Mouse (Mus musculus) urinary bladder, postnatal 25 days (tissue): ENCODE results near the gene Tuba1a.

Source experiments
- DNase-seq: peaks from one replicate; pipeline ENCODE4 v3.0.0; 2022; ENCODE audit warnings: low spot score

Gene Tuba1a

DNA sequence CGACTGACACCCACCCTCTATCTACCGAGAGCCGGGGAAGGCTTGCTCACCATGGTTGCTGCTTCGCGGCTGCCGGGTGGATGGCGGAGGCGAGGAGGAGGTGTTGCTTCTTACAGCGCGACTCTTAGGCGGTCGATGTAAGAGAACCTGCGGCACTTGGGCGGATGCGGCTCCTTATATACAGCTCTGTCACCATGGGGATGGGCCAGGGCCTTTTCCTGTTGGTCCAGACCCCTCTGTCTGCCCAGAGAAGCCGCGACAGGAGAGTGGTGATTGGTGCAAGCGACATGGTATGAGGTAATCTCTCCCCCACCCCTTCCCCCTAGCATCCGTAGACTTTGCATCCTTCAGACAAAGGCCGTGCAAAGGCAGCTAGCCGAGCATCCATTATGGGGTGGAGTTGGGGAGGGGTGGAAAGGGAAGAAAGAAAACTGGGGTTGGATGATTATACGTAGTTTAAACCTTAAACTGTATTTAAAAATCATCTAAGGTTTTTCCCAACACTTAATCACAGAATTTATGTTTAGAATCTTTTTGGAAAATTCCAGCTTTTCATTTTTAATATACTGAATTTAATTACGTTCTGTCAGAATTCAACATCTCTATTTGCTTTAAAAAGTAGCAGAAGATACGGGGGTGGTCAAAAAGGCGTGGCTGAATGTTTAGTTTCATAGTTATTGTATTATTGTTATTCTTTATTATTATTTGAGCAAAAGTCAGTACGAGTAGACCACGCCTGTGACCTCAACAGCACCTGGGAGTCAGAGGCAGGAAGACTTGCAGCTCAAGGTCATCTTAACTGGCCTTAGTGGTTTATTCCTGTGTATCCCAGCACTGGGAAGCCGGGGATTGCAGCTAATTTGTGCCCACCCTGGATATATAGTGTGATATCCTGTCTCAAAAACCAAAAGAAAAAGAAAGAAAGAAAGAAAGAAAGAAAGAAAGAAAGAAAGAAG, at the start of gene Tuba1a, which contains the start of gene Gm49450:
Tuba1a (minus strand) TSS at position 303 of the 956 bp plus-strand sequence.
Gm49450 (minus strand) TSS at position 151 of the 956 bp plus-strand sequence.
- peak; percentile 72 for DNase-seq

DNA sequence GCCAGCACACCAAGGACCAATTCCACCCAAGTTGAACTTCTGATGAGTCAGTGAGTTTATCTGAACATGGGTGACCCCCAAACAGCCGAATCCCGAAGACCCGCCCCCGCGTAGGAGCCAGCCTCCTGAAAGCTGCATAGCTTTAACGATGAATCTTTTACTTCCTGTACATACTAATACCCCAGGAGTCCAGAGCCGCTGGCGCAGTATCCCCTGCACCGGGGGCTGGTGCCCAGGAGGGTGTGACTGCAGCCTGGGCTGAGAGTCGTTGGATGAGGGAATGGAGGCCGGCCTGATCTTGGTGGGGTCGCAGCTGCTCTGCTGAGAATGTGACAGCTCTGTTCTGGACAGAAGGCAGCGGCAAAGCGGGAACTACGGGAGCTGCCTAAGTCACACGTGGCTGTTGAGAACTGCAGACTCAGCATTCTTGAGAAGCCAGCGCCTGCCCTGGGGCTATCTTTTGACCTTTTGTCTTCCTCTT, 48.0 kb upstream of the Tuba1a start:
- no peak for DNase-seq

DNA sequence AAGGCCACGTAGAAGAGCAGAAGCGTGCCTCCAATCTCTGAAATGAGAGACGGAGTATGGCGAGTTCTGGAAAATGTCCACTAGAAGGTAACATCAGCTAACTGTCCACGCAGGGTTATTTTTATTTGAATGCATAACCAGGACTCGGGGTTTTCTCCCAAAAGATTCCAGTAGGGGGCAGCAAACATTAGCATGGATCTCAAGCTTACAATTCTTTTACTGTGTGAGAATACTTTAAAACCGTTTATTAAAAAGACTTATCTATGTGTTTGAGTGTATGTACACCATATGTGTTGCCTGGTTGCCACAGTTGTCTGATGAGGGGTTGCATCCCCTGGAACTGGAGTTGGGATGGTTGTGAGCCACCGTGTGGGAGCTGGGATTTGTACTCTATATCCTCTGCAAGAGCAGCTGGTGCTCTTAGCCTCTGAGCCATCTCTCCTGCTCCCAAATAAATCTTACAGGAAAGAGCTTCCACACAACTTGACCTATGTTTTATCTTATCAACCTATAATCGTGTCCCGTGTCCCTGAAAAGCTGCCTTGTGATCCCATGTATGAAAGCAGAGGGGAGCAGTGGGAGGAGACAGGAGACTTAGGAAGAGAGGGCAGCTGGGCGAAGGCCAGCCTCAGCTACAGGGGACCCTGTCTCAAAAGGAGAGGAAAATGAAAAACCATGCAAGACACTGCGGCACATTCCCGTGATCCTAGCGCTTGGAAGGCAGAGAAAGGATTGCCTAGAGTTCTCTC, 47.2 kb upstream of the Tuba1a start:
- no peak for DNase-seq

DNA sequence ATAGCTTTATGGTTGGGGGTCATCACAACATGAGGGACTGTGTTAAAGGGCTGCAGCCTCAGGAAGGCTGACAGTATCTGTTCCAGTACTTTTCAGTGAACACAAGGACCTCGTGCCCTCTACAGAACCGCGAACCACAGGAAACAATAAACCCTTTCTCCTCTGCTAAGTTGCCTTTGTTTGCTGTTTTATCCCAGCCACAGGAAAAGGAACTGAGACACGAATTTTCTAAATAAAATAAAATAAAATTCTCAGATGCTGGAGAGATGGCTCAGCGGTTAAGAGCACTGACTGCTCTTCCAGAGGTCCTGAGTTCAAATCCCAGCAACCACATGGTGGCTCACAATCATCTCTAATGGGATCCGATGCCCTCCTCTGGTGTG, 45.3 kb upstream of the Tuba1a start:
- no peak for DNase-seq

DNA sequence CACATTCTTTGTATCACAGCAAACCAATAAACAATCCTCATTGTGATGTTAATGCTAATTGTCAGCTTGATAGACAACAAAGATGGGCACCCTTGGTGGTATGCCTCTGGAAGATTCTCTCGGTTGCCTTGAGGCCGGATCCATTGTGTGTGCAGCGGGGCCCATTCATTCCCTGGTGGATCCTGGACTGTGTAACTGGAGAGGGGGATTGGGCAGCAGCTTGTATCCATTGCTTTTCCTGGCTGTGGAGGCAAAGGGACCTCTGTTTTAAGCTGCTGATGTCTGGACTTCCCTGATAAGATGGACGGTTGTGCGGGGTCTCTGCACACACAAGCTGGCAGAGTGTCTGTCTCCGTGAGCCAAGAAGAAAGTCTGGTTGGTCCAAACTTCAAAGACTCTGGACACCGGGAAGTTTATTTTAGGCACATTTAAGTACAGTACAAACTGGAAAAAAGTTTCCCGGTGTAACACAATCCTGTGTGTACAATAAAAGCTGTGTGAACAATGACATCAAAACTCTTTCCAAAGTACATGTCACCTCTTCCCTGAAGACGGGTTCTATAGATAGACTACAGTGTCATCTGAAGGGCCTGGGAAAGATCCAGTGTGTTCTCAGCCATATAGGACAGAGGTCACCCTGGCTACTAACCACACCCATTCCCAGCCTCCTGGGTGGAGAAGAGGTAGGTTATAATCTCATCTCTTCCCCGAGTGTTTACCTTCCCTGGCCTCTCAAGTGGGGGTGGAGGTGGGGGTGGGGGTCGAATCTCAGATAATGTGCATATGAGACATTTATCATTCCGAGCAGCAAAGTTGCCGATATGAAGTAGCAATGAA, 44.7 kb upstream of the Tuba1a start:
- DNase-seq = no peak

DNA sequence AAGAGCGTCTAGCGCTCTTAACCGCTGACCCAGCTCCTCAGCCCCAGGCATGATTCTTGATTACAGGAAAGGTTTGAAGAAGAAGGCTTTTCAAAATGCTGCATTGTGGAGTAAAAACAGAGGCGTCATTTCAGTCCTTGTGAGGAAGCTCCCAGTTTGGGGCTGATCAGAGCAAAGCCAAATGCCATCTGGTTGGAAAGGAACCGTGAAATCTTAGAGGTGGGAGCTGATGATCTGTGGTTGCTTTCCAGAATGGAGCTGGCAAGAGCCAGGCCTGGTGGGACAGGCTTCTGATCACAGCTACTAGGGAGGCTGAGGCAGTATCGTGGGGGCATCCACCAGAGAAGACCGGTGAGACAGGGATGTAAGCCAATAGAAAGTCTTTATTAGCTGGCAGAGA, 43.3 kb upstream of the Tuba1a start:
- no peak for DNase-seq

DNA sequence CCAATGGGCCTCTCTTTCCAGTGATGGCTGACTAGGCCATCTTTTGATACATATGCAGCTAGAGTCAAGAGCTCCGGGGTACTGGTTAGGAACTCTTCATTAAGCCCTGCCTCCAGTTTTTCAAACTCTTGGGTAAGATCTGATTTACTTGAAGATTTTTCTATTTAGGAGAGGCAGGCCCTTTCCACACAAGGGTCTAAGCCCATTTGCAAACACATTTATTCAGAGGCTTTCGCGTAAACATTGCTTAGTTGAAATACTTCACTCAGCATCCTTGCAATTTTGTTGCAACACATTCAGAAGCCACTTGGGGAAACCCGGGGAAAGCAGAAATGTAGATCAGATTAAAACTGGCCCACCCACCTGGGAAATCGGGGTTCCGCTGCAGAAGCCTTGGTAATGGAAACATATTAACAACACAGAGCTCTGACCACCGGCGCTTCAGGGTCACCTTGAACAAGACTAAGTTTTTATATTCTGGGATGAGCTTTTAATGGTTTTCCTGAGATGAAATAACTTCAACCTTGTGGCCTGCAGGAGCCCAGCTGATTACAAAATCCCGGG, 41.5 kb upstream of the Tuba1a start:
- no peak for DNase-seq

DNA sequence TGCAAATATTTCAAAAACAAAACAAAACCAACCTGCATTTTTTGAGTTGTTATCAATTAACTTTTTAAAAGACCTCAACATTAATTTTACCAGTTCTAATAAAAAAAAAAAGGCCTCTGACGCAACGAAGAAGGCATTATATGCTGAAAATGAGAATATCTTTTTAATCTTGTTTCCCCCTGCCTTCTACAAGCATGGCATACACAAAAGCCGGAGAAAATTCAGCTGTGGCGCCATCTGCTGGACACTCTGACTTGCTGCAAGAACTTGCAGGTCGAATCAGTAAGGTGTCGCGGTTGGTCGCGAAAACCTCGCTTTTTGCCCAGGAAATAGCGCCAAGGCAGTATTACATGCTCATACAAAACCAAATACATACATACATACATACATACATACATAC, 40.4 kb upstream of the Tuba1a start:
- peak; percentile 81 for DNase-seq

DNA sequence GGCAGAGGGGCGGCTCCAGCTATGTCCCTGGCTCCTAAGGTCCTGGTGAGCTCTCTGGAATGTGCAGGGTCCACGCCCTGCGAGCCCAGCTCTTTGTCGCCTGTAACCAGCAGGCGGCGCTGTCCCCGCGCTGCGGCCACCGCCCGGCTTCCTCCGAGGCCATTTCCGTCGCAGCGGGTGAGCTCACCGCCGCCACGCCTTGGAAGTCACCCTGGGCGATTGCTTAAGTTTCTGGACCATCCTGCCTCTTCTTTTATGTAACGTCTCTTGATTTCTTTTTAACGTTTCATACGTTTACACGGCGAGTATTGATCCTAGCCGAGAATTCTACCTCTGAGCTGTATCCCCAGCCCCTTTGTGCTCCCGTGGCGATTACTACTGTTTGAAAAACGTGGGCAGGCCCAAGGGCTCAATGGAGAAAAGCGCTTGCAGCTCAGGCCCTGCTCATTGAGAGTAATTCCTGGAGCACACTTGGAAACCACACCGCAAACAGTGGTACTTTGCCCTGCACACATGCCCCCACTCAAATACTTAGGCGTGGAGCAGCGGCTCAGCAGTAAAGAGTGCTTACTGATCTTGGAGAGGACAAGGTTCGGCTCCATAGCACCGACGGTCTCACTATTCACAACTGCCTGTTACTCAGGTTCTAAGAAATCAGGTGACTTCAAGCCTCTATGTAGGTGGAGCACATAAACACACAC, 39.7 kb upstream of the Tuba1a start:
- DNase-seq = peak; percentile 98

DNA sequence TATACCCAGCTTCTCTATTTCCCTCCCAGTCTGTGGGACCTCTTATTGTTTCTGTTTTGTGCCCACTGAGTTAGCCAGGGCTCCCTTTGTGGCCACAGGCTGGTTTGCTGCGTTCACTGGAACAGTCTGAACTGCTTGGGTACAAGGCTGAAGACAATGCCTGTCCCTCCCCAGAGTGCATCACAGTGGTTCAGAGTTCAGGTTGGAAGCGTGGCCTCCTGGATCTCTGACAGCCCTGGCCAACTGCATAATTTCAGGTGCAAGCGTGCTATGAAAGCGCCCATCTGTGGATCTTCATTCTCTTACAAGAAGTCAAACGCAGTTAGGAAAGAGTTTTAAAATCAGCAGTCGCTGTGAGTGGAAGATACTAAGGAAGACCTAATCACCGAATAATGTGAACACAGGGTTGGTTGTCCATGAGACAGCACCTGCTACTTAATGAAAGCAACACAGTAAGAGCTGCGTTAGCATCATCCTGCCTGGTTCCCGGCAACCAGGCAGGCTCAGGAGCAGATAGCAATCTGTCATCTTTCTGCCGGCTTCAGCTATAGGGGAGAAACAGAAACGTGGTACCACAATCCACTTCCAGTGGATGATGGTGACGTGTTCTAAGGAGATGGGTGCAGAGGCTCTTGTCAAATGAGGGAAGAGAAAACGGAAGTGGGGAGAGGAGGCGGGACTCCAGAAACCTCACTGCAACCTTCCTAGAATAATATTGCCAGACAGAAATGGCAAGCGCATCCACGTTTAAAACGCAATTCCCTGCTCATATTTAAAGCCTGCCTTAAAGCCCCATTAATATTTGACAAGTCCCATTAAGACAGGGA, 38.8 kb upstream of the Tuba1a start:
- DNase-seq = no peak

DNA sequence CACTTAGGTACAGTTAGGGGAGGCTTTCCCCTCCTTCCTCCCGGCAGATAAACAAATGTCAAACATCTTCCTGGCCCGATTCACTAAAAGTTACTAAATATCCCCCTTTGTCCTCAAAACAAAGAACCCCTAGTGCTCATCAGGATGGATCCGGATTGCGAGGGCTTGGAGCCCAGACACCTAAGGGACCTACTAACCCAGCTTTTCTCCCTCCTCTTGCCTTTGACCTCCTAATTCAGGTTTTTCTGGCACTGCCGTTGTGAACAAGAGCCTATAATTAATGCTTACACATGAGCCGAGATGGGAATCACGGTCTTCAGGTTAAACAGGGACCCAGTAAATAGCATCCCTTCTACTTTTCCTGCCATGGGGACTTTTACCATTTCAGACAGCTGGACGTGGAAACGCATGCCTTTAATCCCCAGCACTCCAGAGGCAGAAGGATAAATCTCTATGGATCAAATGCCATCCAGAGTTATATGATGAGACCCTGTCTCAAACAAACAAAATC, 38.1 kb upstream of the Tuba1a start:
- DNase-seq = no peak

DNA sequence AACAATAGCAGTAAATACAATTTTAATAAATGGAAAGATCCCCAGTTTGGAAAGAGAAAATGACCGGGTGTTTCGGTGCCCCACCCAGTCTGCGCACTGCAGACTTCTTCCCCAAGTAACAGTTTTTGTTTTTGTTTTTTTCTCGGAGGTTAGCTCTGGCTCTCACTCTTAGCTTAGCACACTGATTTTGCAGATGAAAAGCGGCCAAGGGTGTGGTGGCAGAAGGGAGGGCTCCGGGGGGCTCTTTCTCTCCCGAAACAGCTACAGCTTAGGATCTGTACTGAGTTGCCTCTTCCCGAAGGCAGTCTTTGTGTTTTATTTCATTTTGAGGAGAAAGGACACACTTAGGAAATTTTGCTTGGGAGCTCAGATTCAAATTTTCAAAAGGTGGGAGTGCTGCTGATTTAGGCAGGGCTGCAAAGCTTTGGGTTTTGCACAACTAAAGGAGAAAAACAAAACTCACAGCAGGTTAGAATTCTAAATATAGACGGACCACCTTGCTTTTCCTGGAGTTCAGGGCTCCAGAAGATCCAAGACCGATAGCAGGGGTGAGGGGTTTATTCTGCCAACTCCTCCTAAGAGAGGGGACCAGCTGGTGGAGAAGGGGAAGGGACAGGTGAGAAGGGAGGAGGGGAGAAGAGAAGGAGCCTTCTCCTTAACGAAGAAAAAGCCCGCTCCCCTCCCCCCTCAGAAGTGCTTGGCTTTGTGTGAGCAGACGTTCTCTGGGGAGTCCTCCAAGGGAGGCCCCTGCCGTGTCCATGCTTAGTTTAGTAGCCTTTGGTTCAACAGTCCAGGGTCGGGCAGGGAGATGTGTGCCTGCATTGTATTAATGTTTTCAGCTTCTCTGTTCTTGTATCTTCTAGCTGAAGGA, 37.4 kb upstream of the Tuba1a start:
- DNase-seq = no peak

DNA sequence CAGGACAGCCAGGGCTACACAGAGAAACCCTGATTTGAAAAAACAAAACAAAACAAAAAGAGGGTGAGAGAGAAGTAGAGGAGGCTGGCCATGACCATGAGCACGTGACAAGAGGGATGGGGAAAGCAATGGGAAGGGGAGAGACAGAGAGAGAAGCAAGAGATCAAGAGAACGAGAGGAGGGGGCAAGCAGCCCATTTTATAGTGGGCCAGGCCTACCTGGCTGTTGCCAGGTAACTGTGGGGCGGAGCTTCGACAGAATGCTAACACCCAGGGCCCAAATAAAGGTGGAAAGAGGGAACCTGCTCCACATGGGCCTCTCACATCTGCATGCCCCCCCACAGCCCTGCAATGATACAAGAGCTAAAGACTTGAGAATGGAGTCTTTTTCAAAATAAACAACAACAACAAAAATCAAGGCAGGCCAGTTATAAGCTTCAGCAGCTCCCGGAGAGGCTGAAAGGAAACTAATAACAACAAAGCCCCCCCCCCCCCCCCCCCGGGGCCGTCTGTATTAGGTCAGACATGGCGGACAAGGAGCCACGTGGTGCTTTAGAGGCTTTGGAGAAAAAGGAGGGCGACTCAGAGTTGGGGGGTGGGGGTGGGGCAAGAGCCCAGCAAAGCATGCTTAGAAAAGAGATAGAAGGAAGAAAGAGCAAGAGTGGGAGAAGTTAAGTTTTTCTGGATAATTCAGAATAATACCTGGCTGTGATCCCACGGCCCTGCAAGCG, 36.4 kb upstream of the Tuba1a start:
- DNase-seq = no peak

DNA sequence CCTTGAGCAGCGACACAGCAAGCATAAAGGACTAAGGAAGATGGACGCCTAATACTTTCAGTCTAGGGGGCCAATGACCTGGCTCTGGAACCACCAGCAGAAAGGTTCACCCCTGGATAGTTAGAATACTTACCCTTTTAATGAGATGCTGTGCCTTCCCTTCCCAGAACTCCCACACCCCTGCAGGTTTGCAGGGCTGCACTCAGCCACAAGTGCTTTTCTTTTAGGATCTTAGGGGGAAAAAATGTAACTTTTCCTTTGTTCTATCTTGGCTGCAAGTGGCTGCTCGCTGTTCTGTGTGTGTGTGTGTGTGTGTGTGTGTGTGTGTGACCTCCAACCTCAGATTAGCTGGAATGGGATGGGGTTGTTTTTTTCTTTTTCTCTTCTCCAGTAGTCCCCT, 35.3 kb upstream of the Tuba1a start:
- no peak for DNase-seq

DNA sequence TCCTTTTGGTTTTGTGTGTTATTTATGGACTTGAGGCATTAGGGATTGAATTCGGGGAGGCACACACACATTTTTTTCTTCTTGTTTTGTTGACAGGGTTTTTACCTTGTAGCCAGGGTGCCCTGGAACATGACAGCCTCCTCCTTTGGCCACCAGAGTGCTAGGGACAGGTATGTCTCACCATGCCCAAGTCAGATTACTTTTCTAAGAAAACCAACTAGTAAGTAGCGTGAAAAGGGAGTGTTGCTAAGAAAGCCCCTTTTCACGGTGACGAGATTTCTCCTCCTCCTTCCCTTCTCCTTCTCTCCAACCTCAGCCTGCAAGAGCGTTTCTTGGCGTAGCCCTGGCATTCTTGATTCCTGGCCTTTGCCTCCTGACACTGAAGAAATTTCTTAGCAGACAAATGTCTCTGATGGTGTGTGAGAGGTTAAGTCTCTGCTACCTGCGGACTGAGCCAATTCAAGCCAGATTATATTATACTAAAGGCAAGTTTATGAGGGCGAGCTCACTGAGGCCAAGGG, 34.2 kb upstream of the Tuba1a start:
- no peak for DNase-seq

DNA sequence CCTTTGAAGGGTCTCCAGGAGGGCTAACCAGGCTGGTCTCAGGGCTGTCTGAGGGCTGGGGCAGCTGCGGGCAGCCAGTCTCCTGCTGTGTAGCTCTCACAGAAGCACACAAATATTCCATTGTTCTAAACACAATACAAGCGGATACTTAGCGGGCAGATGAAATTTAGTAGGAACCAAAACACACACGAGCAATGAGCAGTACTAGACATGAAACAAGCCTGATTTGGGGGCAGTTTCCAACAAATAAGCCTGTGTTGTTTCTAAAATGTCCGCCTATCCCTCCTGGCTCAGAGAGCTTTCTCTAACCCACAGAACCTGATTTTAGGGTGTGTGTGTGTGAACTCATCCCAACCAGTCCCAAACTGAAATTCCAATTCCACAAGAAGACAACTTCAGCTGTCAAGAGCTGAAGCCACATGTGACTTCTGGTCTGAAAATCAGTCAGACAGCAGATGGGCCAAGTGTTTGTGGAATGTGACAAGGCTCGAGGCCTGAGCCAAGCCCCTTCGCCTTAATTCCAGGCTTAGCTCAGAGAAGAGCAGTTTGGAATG, 33.7 kb upstream of the Tuba1a start:
- DNase-seq = no peak

DNA sequence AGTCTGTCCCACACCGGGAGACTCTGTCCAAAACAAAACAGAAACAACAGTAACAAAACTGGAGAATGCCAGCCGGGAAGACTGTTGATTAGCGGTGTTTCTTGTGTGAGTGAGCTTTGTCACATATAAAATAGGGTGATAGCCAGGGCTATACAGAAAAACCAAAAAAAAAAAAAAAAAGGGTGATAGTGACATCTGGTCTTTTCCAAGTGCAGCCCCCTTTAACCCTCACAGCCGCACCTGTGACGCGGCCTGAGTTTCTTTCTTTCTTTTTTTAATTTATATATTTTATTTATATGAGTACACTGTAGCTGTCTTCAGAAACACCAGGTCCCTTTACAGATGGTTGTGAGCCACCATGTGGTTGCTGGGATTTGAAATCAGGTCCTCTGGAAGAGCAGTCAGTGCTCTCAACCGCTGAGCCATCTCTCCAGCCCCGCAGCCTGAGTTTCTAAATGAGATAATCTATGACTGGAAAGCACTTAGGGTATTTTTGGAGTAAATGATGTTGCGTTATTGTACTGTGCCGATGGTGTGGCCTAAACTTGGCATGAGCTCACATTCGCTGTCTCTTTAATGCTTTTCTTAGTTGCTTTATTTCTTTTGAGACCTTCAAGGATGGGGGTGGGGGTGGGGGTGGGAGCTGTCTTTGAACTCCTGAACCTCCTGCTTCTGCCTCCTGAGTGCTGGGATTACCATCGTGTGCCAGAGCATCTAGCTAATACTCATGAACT, 32.6 kb upstream of the Tuba1a start:
- DNase-seq = no peak
